Mouse (Mus musculus): ENCODE measurements around the gene Spink2.
"Not testable (repeated sequence)": the region's sequence is repeated elsewhere in the genome, so short reads cannot be mapped to it uniquely, and the experiment has no call there.

The Spink2 gene

GRCm38 (mm10) chr5:77193951-77194350 is 17.3 kb downstream of the Spink2 start:
- DNase-seq (ENCODE audit: low read depth, low spot score): no peak

GRCm38 (mm10) chr5:77193266-77193665 is 18.0 kb downstream of the Spink2 start:
- DNase-seq (ENCODE audit: low read depth, low spot score): peak; percentile 21

GRCm38 (mm10) chr5:77191631-77192030 is 19.6 kb downstream of the Spink2 start:
- DNase-seq (ENCODE audit: low read depth, low spot score): no peak

GRCm38 (mm10) chr5:77191106-77191505 is 20.2 kb downstream of the Spink2 start:
- no peak for DNase-seq (ENCODE audit: low read depth, low spot score)

- DNase-seq (ENCODE audit: low read depth, low spot score): no peak
Observed at GRCm38 (mm10) chr5:77188738-77189137, 22.5 kb downstream of the Spink2 start.

- DNase-seq (ENCODE audit: low read depth, low spot score): no peak
Observed at GRCm38 (mm10) chr5:77185351-77185750, 25.9 kb downstream of the Spink2 start.

GRCm38 (mm10) chr5:77183876-77184275 is 27.4 kb downstream of the Spink2 start:
- not testable (repeated sequence) for DNase-seq (ENCODE audit: low read depth, low spot score)

GRCm38 (mm10) chr5:77183338-77183737 is 27.9 kb downstream of the Spink2 start:
- no peak for DNase-seq (ENCODE audit: low read depth, low spot score)

GRCm38 (mm10) chr5:77181508-77181907 is 29.8 kb downstream of the Spink2 start:
- DNase-seq (ENCODE audit: low read depth, low spot score): peak; percentile 87

- no peak for DNase-seq (ENCODE audit: low read depth, low spot score)
Observed at GRCm38 (mm10) chr5:77178976-77179375, 32.3 kb downstream of the Spink2 start.

GRCm38 (mm10) chr5:77178008-77178407 is 33.3 kb downstream of the Spink2 start:
- peak; percentile 62 for DNase-seq (ENCODE audit: low read depth, low spot score)

- DNase-seq (ENCODE audit: low read depth, low spot score): no peak
Observed at GRCm38 (mm10) chr5:77174779-77175178, 36.5 kb downstream of the Spink2 start.

GRCm38 (mm10) chr5:77170593-77170992 is 40.7 kb downstream of the Spink2 start:
- DNase-seq (ENCODE audit: low read depth, low spot score): no peak

GRCm38 (mm10) chr5:77167306-77167945 is 43.8 kb downstream of the Spink2 start:
- DNase-seq (ENCODE audit: low read depth, low spot score): no peak

GRCm38 (mm10) chr5:77165703-77166625 is 45.3 kb downstream of the Spink2 start:
- DNase-seq (ENCODE audit: low read depth, low spot score): no peak

GRCm38 (mm10) chr5:77163597-77163996 is 47.7 kb downstream of the Spink2 start:
- DNase-seq (ENCODE audit: low read depth, low spot score): no peak

- DNase-seq (ENCODE audit: low read depth, low spot score): no peak
Observed at GRCm38 (mm10) chr5:77162566-77162965, 48.7 kb downstream of the Spink2 start.

- DNase-seq (ENCODE audit: low read depth, low spot score): no peak
Observed at GRCm38 (mm10) chr5:77157777-77158540, 53.3 kb downstream of the Spink2 start.

GRCm38 (mm10) chr5:77156938-77157337 is 54.3 kb downstream of the Spink2 start:
- DNase-seq (ENCODE audit: low read depth, low spot score): no peak

GRCm38 (mm10) chr5:77155526-77155925 is 55.7 kb downstream of the Spink2 start:
- DNase-seq (ENCODE audit: low read depth, low spot score): no peak

Data from skeletal muscle tissue, adult 2 months (tissue).